Mouse (Mus musculus) lung, embryonic 14.5 days (tissue): ENCODE measurements around the gene Tmem28. TPM values are rescaled to one million over a fixed set of nuclear protein-coding genes. Genes with fewer than 3 reads are reported as not detected.
A peak's percentile ranks its signal among the peaks of the same experiment; 100 is the strongest.

Experiments
- ATAC-seq: fragments of 200-750 bp; cut with Nextera tagmentation; 2 replicates; pipeline ENCODE4 v1.8.0; 2017; ENCODE audit warnings: mild to moderate bottlenecking, moderate TSS enrichment, moderate library complexity; ENCODE audit not compliant: insufficient read depth
- DNase-seq: peaks from one replicate; pipeline ENCODE4 v3.0.0-alpha.2; 2015
- H3K27ac ChIP-seq: fragments of 300-500 bp; sonication (generic); 2 replicates; pipeline ENCODE4 v1.5.1; 2014; ENCODE audit warnings: low read depth, mild to moderate bottlenecking, moderate library complexity
- H3K27me3 ChIP-seq: fragments of 300-500 bp; sonication (generic); 2 replicates; pipeline ENCODE4 v1.6.1; 2014; ENCODE audit warnings: low read length, control low read depth; ENCODE audit not compliant: insufficient read depth
- H3K36me3 ChIP-seq: fragments of 300-500 bp; sonication (generic); 2 replicates; pipeline ENCODE4 v1.6.1; 2014; ENCODE audit warnings: control low read depth; ENCODE audit not compliant: insufficient read depth
- H3K4me1 ChIP-seq: fragments of 300-500 bp; sonication (generic); 2 replicates; pipeline ENCODE4 v1.6.1; 2014; ENCODE audit warnings: antibody characterized with exemption, control low read depth; ENCODE audit not compliant: insufficient read depth
- H3K4me2 ChIP-seq: fragments of 300-500 bp; sonication (generic); 2 replicates; pipeline ENCODE4 v1.6.1; 2014; ENCODE audit warnings: mild to moderate bottlenecking
- H3K4me3 ChIP-seq: fragments of 300-500 bp; sonication (generic); 2 replicates; pipeline ENCODE4 v1.5.1; 2014; ENCODE audit warnings: low read depth, low read length
- H3K9ac ChIP-seq: fragments of 300-500 bp; sonication (generic); 2 replicates; pipeline ENCODE4 v1.6.1; 2014
- H3K9me3 ChIP-seq: fragments of 300-500 bp; sonication (generic); 2 replicates; pipeline ENCODE4 v1.6.1; 2016; ENCODE audit warnings: low read depth, low read length, control low read depth
- CTCF ChIP-seq: IDR thresholded peaks from 2 replicates; pipeline ENCODE4 v1.5.1; 2016; ENCODE audit warnings: antibody characterized with exemption, low read depth
- WGBS: fragments of 180-500 bp; shearing (Covaris S2); extraction: QIAGEN DNeasy Blood & Tissue Kit; methylation state at CpG from one replicate; pipeline ENCODE4 v1.1.7; 2014; 5-methylcytosine and 5-hydroxymethylcytosine counted together
- polyA plus RNA-seq: library from polyadenylated mRNA; unstranded; fragments of >200 nt; fragmentation: Nextera tagmentation; extraction: Ambion mirVana; gene quantifications from 2 replicates; pipeline ENCODE4 v1.2.1, GENCODE M21; 2014

The Tmem28 gene
- polyA plus RNA-seq, 1 experiment from 2014 or later, result not detected

DNA sequence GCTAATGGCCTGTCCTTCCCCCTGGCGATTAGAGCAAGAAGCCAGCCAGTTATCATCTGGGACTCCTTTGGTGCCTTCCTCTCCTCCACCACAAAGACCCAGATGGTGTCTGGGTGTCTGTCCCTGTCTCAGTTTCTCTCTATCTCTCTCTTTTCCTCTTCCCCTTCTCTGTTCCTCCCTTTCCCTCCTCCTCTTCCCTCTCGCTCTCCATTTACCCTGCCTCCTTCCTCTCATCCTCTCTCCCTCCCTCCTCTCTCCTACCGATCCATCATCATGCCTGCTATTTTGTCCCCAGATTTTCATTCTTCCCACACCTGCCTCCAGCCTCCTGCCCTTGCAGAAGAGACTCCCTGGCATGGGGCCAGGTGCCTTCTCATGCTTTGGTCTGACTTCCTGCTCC, 33.0 kb downstream of the Tmem28 start:
- H3K27ac ChIP-seq, result no peak overlapping the region

DNA sequence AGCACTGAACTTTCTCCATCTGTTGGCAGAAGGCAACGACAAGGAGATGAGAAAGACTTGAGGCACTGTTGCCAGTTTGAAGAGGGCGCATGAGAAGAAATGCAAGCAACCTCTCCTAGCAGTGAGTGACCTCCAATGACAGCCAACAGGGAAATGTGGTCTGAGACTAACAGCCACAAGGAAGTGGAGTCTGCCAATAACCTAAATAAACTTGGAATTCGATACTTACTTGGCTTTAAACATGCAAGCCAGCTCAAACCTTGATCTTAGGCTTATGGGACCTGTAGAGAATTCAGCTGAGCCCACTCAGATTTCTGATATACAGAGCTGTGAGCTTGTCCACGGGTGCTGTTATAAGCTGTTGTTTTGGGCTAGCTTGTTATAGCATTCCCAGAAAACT, 51.4 kb downstream of the Tmem28 start:
- Histone ChIP-seq H3K4me1 (no peaks in the 10 kb centered on the region), H3K4me2 (no peak overlapping the region), H3K36me3 (no peaks in the 10 kb centered on the region), H3K9ac (no peak overlapping the region), H3K27ac (peak overlapping the region; percentile 18; the same call in 1 of the 2 replicates), H3K4me3 (no peak overlapping the region), H3K9me3 (no peaks in the 10 kb centered on the region), H3K27me3 (no peaks in the 10 kb centered on the region)
- WGBS, result 27% methylated on average over 4 of the region's 4 CpGs
- no peak for TF ChIP-seq CTCF
- DNase-seq (peak; percentile 58), ATAC-seq (peak; percentile 30)

More for the DNA sequence above, 33.0 kb downstream of the Tmem28 start:
- DNase-seq (peak; percentile 4), ATAC-seq (no peak)
- peak overlapping the region; percentile 28; the same call in 1 of the 2 replicates for H3K4me3 ChIP-seq
- WGBS, result 53% methylated on average over 2 of the region's 3 CpGs
- no peak overlapping the region for H3K9ac ChIP-seq
- no peaks in the 10 kb centered on the region for H3K4me1 ChIP-seq
- peak overlapping the region; percentile 56 for H3K4me2 ChIP-seq
- no peak for TF ChIP-seq CTCF
- no peaks in the 10 kb centered on the region for H3K36me3 ChIP-seq
- no peaks in the 10 kb centered on the region for H3K27me3 ChIP-seq
- no peaks in the 10 kb centered on the region for H3K9me3 ChIP-seq

DNA sequence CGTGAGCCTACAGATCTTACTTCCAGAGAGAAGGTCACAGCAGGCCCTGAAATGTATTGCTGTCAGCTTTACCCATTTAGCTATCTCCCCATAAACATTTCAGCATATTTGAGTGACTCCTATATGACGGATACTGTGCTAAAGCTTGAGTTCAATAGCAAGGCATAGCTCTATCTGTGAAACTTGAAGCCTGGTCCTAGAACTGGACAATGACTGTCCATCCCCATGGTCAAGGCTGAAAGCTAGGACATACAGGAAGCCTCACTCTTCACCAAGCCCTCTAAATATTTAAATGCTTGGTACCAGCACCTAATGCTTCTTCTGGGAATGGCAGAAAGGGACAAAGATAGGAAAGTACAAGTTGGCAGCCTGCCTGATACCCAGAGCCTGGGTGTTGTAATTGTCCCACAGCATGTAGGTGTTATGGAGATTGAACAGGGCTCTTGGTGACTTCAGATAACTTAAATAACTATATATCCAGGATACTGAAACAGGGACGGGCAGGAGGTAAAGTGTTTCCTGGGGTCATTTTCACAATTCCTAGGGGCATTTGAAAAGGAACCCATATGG, 51.9 kb downstream of the Tmem28 start:
- Histone ChIP-seq H3K4me3 (no peak overlapping the region), H3K27ac (peak overlapping the region; percentile 54; the same call in 1 of the 2 replicates), H3K4me2 (no peak overlapping the region), H3K9ac (no peak overlapping the region), H3K9me3 (no peaks in the 10 kb centered on the region), H3K27me3 (no peaks in the 10 kb centered on the region), H3K4me1 (no peaks in the 10 kb centered on the region), H3K36me3 (no peaks in the 10 kb centered on the region)
- WGBS, result 41% methylated on average over 3 of the region's 3 CpGs
- TF ChIP-seq CTCF, result no peak
- ATAC-seq, result peak; percentile 81
- peak; percentile 69 for DNase-seq

DNA sequence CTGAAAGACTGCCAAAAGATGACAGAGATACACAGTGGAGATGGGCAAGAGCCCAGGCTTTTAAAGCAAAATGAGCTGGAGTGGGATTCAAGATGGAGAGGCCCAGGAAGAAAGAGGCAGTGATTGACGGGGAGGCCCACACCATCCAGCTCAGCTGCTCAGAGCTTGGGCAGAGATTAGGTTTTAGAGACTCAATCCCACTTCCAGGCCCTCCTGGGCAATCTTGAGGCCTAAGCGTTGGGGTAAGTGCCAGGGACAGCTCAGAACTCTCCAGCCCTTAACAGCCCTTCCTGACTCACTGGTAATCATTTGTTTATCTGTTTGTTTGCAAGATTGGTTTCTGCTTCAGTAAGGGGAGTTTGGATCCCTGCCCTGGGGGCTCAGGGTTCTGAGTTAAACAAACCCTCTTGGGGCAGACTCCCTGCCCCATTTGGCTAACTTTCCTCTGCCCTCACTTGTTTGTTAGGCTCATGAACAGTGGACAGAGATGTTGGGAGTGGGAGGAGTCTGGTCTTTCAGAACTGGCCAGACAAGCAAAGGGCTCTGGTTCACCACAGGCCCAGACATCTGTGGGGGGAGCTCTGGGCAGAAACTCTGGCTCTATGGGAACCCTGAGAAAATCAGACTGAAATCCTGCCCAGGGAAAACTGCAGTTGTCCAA, 52.6 kb downstream of the Tmem28 start:
- Histone ChIP-seq H3K27ac (peak overlapping the region; percentile 54; the same call in 1 of the 2 replicates), H3K9ac (no peak overlapping the region), H3K36me3 (no peaks in the 10 kb centered on the region), H3K4me1 (no peaks in the 10 kb centered on the region), H3K4me2 (no peak overlapping the region), H3K4me3 (no peak overlapping the region), H3K27me3 (no peaks in the 10 kb centered on the region), H3K9me3 (no peaks in the 10 kb centered on the region)
- DNase-seq (peak; percentile 61), ATAC-seq (peak; percentile 84)
- WGBS, result 55% methylated on average over 2 of the region's 2 CpGs
- TF ChIP-seq CTCF, result no peak

DNA sequence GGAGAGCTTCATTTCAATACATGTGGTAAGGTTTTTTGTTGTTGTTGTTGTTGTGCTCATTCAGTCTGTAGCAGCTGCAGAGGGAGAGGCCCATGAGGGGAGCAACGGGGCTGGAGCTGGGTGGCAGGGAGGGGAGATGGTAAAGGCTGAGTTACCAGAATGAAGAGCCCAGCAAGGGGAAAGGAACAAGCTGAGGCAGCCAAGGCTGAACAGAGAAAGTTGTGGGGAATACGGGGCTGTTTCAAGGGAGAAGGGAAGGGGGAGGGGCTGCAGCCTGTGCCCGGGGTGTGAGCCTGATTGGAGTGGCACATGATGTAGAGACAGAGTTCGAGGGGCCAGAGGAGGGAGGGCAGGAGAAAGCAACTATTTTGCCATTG, 53.1 kb downstream of the Tmem28 start:
- Histone ChIP-seq H3K4me3 (no peak overlapping the region), H3K9me3 (no peaks in the 10 kb centered on the region), H3K36me3 (no peaks in the 10 kb centered on the region), H3K4me2 (no peak overlapping the region), H3K9ac (no peak overlapping the region), H3K27me3 (no peaks in the 10 kb centered on the region), H3K27ac (peak overlapping the region; percentile 54; the same call in 1 of the 2 replicates), H3K4me1 (no peaks in the 10 kb centered on the region)
- TF ChIP-seq CTCF, result no peak
- ATAC-seq, result peak; percentile 63
- 17% methylated on average over 4 of the region's 4 CpGs for WGBS
- peak; percentile 47 for DNase-seq

DNA sequence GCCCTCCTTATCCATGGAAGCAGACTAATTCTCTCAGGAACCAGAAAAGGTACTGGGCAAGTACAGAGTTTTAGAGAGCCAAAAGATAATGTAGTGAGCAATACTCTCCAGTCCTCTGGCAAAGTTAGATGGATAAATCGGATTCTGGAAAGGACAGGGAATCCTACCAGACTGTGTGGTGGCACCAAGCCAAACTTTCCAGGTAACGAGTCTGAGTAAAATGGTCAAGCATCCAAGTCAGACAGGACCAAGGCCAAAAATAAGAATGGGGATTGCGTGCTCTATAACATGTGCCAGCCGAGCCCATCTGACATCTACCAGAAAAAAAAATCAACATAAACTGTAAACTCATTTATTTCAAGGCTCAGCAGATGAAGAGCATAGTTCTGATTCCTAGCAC, 56.0 kb downstream of the Tmem28 start:
- no peak overlapping the region for H3K9ac ChIP-seq
- no peak overlapping the region for H3K27ac ChIP-seq
- ATAC-seq (no peak), DNase-seq (no peak)
- H3K4me1 ChIP-seq, result no peaks in the 10 kb centered on the region
- no peaks in the 10 kb centered on the region for H3K27me3 ChIP-seq
- H3K9me3 ChIP-seq, result no peaks in the 10 kb centered on the region
- no peak overlapping the region for H3K4me3 ChIP-seq
- TF ChIP-seq CTCF, result no peak
- H3K4me2 ChIP-seq, result no peak overlapping the region
- no peaks in the 10 kb centered on the region for H3K36me3 ChIP-seq
- 60% methylated on average over 4 of the region's 4 CpGs for WGBS

DNA sequence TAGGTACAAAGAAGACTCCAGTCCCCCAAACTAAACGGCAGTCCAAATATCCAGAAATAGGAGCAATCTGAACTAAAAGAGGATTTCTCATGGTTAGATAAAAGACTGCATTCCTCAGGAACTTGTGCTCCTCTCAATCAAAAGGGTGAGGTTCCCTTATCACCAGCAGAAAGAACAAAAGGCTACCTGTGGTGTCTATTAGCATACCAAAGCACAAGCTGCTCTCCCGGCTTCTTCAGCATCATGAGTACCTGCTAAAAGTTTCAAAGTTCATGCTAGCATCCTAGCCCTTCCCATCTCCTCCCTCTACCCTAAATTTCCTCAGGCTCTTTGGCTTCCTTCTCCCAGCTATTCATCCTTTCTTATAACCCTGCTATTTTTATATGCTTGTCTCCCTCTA, 62.6 kb downstream of the Tmem28 start:
- Histone ChIP-seq H3K36me3 (no peaks in the 10 kb centered on the region), H3K4me2 (no peak overlapping the region), H3K27me3 (no peaks in the 10 kb centered on the region), H3K9me3 (no peaks in the 10 kb centered on the region), H3K4me1 (no peaks in the 10 kb centered on the region), H3K9ac (no peak overlapping the region), H3K27ac (no peak overlapping the region), H3K4me3 (no peak overlapping the region)
- TF ChIP-seq CTCF, result no peak
- DNase-seq (no peak), ATAC-seq (no peak)
- 44% methylated on average over 2 of the region's 2 CpGs for WGBS

Other genes with a start within 250 kb of the Tmem28 start
- gene Eda, start 154.6 kb downstream of the Tmem28 start, polyA plus RNA-seq, result 3.6 and 4.0 TPM in 2 replicates